21 mouse cellular contexts compared by ENCODE assay signal in genomic region chr7:66118046-66118445, GRCm38 (mm10). TPM values are rescaled to one million over a fixed set of nuclear protein-coding genes. Genes with fewer than 3 reads are reported as not detected.
DNase-seq lines count a peak whose midpoint lies in the region; ATAC-seq and TF ChIP-seq lines count a peak whose summit lies in the region.
"Had no signal": no experiment of that assay in that cellular context is flagged by ENCODE, and none has a peak within 500 bp of the region (broad histone marks: within the 10 kb centered on the region; RNA-seq: fewer than 3 reads in every experiment).

No protein-coding gene starts in this region.

- H3K27ac ChIP-seq in heart, embryonic 16.5 days (ENCODE audit: low read length): no peak overlapping the region
- H3K27ac ChIP-seq: embryonic facial prominence, embryonic 12.5 days; hindbrain, embryonic 13.5 days had no signal

- TF ChIP-seq POLR2A in myocyte (IDR thresholded peaks at IDR 0.05; ENCODE audit: insufficient read length, low read depth): no peak

- H3K9me3 ChIP-seq in heart, embryonic 16.5 days (replicated peaks; ENCODE audit: control insufficient read depth, low read length): no peaks in the 10 kb centered on the region
- H3K9me3 ChIP-seq: embryonic facial prominence, embryonic 12.5 days; hindbrain, embryonic 13.5 days had no signal

- H3ac ChIP-seq in myocyte (ENCODE audit: control insufficient read depth, insufficient read length): no peak overlapping the region

- intact Hi-C loops in heart, postnatal 36 days (cut with DNase I): no loop called here

- H3K36me3 ChIP-seq in heart, embryonic 16.5 days (ENCODE audit: control insufficient read depth, insufficient read depth): no peaks in the 10 kb centered on the region; the same call in 1 of the 2 replicates
- H3K36me3 ChIP-seq in myocyte (ENCODE audit: control insufficient read depth, insufficient read depth): no peaks in the 10 kb centered on the region

- WGBS in heart, embryonic 16.5 days: 68% methylated on average over 3 of the region's 3 CpGs

- H3K4me2 ChIP-seq in heart, embryonic 16.5 days (ENCODE audit: low read depth, low read length): no peak overlapping the region
- peak overlapping the region; percentile 30 for H3K4me2 ChIP-seq in myocyte (ENCODE audit: low read depth)
- H3K4me2 ChIP-seq: embryonic facial prominence, embryonic 12.5 days; hindbrain, embryonic 13.5 days had no signal

- 0 out of 2 replicates have a peak, but pooled peaks have one; percentile 21 for ATAC-seq in heart, embryonic 16.5 days (replicated peaks; ENCODE audit: extremely low read depth, insufficient read depth, low FRiP score)
- peak; percentile 17; the same call in 1 of the 2 replicates for ATAC-seq in common myeloid progenitor, adult 5-6 weeks (replicated peaks; ENCODE audit: low read depth, poor library complexity, severe bottlenecking)
- ATAC-seq: activated CD4-positive, CD25-positive, alpha-beta regulatory T cell, adult 4 months; forebrain, embryonic 14.5 days; Patski had no signal

- no peak overlapping the region for H3K9ac ChIP-seq in heart, embryonic 16.5 days (ENCODE audit: low read length)
- H3K9ac ChIP-seq: embryonic facial prominence, embryonic 12.5 days; hindbrain, embryonic 13.5 days had no signal

- H3K4me3 ChIP-seq in heart, embryonic 16.5 days (ENCODE audit: low read length): no peak overlapping the region
- H3K4me3 ChIP-seq in myocyte: no peak overlapping the region
- H3K4me3 ChIP-seq: embryonic facial prominence, embryonic 12.5 days; hindbrain, embryonic 13.5 days had no signal

- no peaks in the 10 kb centered on the region for H3K27me3 ChIP-seq in heart, embryonic 16.5 days (ENCODE audit: control insufficient read depth, insufficient read depth, low read length)
- no peaks in the 10 kb centered on the region for H3K27me3 ChIP-seq in myocyte (ENCODE audit: control insufficient read depth, insufficient read depth, insufficient read length)
- H3K27me3 ChIP-seq: embryonic facial prominence, embryonic 12.5 days; hindbrain, embryonic 13.5 days; Patski had no signal

- peaks cover 54% of the 10 kb centered on the region for H3K4me1 ChIP-seq in heart, embryonic 16.5 days (ENCODE audit: control insufficient read depth, insufficient read depth, low read length)

- DNase-seq in heart, postnatal 36 days: no peak
- peak; percentile 73 for DNase-seq in 3T3-L1 (ENCODE audit: low read depth, low spot score)
- no peak for DNase-seq in layer of hippocampus, postnatal 14 days (ENCODE audit: low spot score in 2 of 2)
- DNase-seq in left cerebral cortex, adult 11 months (ENCODE audit: low spot score): no peak
- DNase-seq: adrenal gland, postnatal 10 days; cerebellum, adult 9-10 months; gastrocnemius, postnatal 25 days; heart, postnatal 10 days; kidney, adult 9 months; kidney, postnatal 25 days; lung, postnatal 10 days; right cerebral cortex, postnatal 4 days; thymus, postnatal 14 days had no signal

- peaks cover 98% of the 10 kb centered on the region for H3K79me2 ChIP-seq in myocyte (ENCODE audit: control insufficient read depth, insufficient read depth)

TF ChIP-seq in myocyte, 11 proteins besides CTCF, POLR2A, EP300 and RAD21:
- no peak for TF ChIP-seq USF1 (IDR thresholded peaks at IDR 0.05; ENCODE audit: low read depth)
- TF ChIP-seq TCF12 (IDR thresholded peaks at IDR 0.05; ENCODE audit: insufficient read depth, poor library complexity, severe bottlenecking): no peak
- no peak for TF ChIP-seq MYOD1 (IDR thresholded peaks at IDR 0.05; ENCODE audit: control insufficient read depth in 1 of 3, insufficient read length in 2 of 3, low read depth in 2 of 3)
- TF ChIP-seq CEBPB (IDR thresholded peaks at IDR 0.05; ENCODE audit: insufficient read depth, poor library complexity, severe bottlenecking): no peak
- TF ChIP-seq MYOG (IDR thresholded peaks at IDR 0.05; ENCODE audit: control insufficient read depth in 1 of 3, insufficient read depth in 1 of 3, insufficient read length in 2 of 3, low read depth in 2 of 3): no peak
- TF ChIP-seq POLR2AphosphoS2 (IDR thresholded peaks at IDR 0.05; ENCODE audit: insufficient read length, low read depth): no peak
- TF ChIP-seq SRF (IDR thresholded peaks at IDR 0.05; ENCODE audit: control insufficient read depth, insufficient read length, low read depth): no peak
- no peak for TF ChIP-seq TCF3 (IDR thresholded peaks at IDR 0.05; ENCODE audit: insufficient read length, low read depth)
- TF ChIP-seq E2F4 (IDR thresholded peaks at IDR 0.05; ENCODE audit: insufficient read depth): no peak

RNA-seq across cellular contexts. Expression of gene Chsy1, which starts 8.7 kb away (rescaled TPM):
- 10.8 and 11.5 TPM in 2 replicates for polyA plus RNA-seq in heart, embryonic 16.5 days (2015; fragmentation: Nextera tagmentation; extraction: Ambion mirVana)
- total RNA-seq in heart, postnatal 36 days (2021): 10 to 100 TPM; 12.2 to 16.0 TPM
- 48.8 and 55.9 TPM in 2 replicates for total RNA-seq in common myeloid progenitor, adult 5-6 weeks (2017)
- polyA plus RNA-seq in myocyte (2012; fragmentation: generic; extraction: Trizol): 17.2 TPM
- total RNA-seq in layer of hippocampus, postnatal 14 days (2021): 10 to 100 TPM; 20.4 to 20.5 TPM

RNA-seq across cellular contexts. Expression of gene Selenos, which starts 38.6 kb away (rescaled TPM):
- polyA plus RNA-seq in heart, embryonic 16.5 days (2015; fragmentation: Nextera tagmentation; extraction: Ambion mirVana): 67.0 and 75.8 TPM in 2 replicates
- total RNA-seq in heart, postnatal 36 days (2021): 10 to 100 TPM; 35.3 to 37.2 TPM
- total RNA-seq in common myeloid progenitor, adult 5-6 weeks (2017): 75.8 and 88.7 TPM in 2 replicates
- 50.9 TPM for polyA plus RNA-seq in myocyte (2012; fragmentation: generic; extraction: Trizol)
- total RNA-seq in layer of hippocampus, postnatal 14 days (2021): 10 to 100 TPM; 55.5 to 59.8 TPM

RNA-seq across cellular contexts. Expression of gene Snrpa1, which starts 59.2 kb away (rescaled TPM):
- 89.4 and 99.8 TPM in 2 replicates for polyA plus RNA-seq in heart, embryonic 16.5 days (2015; fragmentation: Nextera tagmentation; extraction: Ambion mirVana)
- 10 to 100 TPM; 20.1 to 24.0 TPM for total RNA-seq in heart, postnatal 36 days (2021)
- 149 and 163 TPM in 2 replicates for total RNA-seq in common myeloid progenitor, adult 5-6 weeks (2017)
- 65.6 TPM for polyA plus RNA-seq in myocyte (2012; fragmentation: generic; extraction: Trizol)
- total RNA-seq in layer of hippocampus, postnatal 14 days (2021): 10 to 100 TPM; 29.6 to 33.7 TPM
